Mouse (Mus musculus) neural tube, embryonic 11.5 days (tissue): Measurements from ENCODE around the gene Klrb1b. TPM values are rescaled to one million over a fixed set of nuclear protein-coding genes. Genes with fewer than 3 reads are reported as not detected.
"Not testable (repeated sequence)": the region's sequence is repeated elsewhere in the genome, so short reads cannot be mapped to it uniquely, and the experiment has no call there.

Experiments
- ATAC-seq: fragments of 200-750 bp; cut with Nextera tagmentation; 2 replicates; pipeline ENCODE4 v1.8.0; 2017; ENCODE audit warnings: moderate number of reproducible peaks, mild to moderate bottlenecking, moderate TSS enrichment, moderate library complexity; ENCODE audit not compliant: insufficient read depth, low FRiP score, low TSS enrichment
- DNase-seq: peaks from one replicate; pipeline ENCODE4 v3.0.0-alpha.2; 2015; ENCODE audit warnings: low spot score
- H3K27ac ChIP-seq: fragments of 300-500 bp; sonication (generic); 2 replicates; pipeline ENCODE4 v1.5.1; 2014; ENCODE audit warnings: low read depth, mild to moderate bottlenecking, low read length
- H3K27me3 ChIP-seq: fragments of 300-500 bp; sonication (generic); 2 replicates; pipeline ENCODE4 v1.6.1; 2014; ENCODE audit warnings: mild to moderate bottlenecking, low read length, mixed read lengths; ENCODE audit not compliant: control insufficient read depth, insufficient read depth
- H3K36me3 ChIP-seq: fragments of 300-500 bp; sonication (generic); 2 replicates; pipeline ENCODE4 v1.6.1; 2014; ENCODE audit warnings: mild to moderate bottlenecking, low read length, moderate library complexity, mixed read lengths; ENCODE audit not compliant: control insufficient read depth, insufficient read depth
- H3K4me1 ChIP-seq: fragments of 300-500 bp; sonication (generic); 2 replicates; pipeline ENCODE4 v1.6.1; 2014; ENCODE audit warnings: low read length, mixed read lengths; ENCODE audit not compliant: control insufficient read depth, insufficient read depth
- H3K4me2 ChIP-seq: fragments of 300-500 bp; sonication (generic); 2 replicates; pipeline ENCODE4 v1.6.1; 2014; ENCODE audit warnings: low read depth, mild to moderate bottlenecking, moderate library complexity
- H3K4me3 ChIP-seq: fragments of 300-500 bp; sonication (generic); 2 replicates; pipeline ENCODE4 v1.5.1; 2014; ENCODE audit warnings: low read depth, low read length
- H3K9ac ChIP-seq: fragments of 300-500 bp; sonication (generic); 2 replicates; pipeline ENCODE4 v1.6.1; 2014; ENCODE audit warnings: mild to moderate bottlenecking, low read length
- H3K9me3 ChIP-seq: fragments of 300-500 bp; sonication (generic); 2 replicates; pipeline ENCODE4 v1.6.1; 2016; ENCODE audit warnings: low read length; ENCODE audit not compliant: control insufficient read depth
- WGBS: fragments of 180-500 bp; shearing (Covaris S2); extraction: QIAGEN DNeasy Blood & Tissue Kit; methylation state at CpG from one replicate; pipeline ENCODE4 v1.1.7; 2014; 5-methylcytosine and 5-hydroxymethylcytosine counted together
- polyA plus RNA-seq: library from polyadenylated mRNA; unstranded; fragments of >200 nt; fragmentation: Nextera tagmentation; extraction: Ambion mirVana; gene quantifications from 2 replicates; pipeline ENCODE4 v1.2.1, GENCODE M21; 2014

The Klrb1b gene
- polyA plus RNA-seq, 1 experiment from 2014 or later = 0.16 TPM

- H3K9ac ChIP-seq, H3K9me3 ChIP-seq, H3K4me3 ChIP-seq, H3K4me2 ChIP-seq, H3K36me3 ChIP-seq, ATAC-seq, H3K4me1 ChIP-seq, H3K27ac ChIP-seq, H3K27me3 ChIP-seq, DNase-seq: not testable (repeated sequence)
- 88% methylated on average over 1 of the region's 1 CpGs for WGBS
These were observed 39.7 kb downstream of the Klrb1b start for GRCm38 (mm10) chr6:128786396-128786795.

- Histone ChIP-seq H3K4me2 (no peak overlapping the region), H3K27me3 (no peaks in the 10 kb centered on the region), H3K36me3 (no peaks in the 10 kb centered on the region), H3K4me1 (no peaks in the 10 kb centered on the region), H3K27ac (no peak overlapping the region), H3K9me3 (no peaks in the 10 kb centered on the region), H3K9ac (no peak overlapping the region), H3K4me3 (no peak overlapping the region)
- 85% methylated on average over 10 of the region's 10 CpGs for WGBS
- DNase-seq (no peak), ATAC-seq (no peak)
These were observed 56.5 kb downstream of the Klrb1b start for GRCm38 (mm10) chr6:128769481-128770253.

- Histone ChIP-seq H3K9me3 (no peaks in the 10 kb centered on the region), H3K27me3 (no peaks in the 10 kb centered on the region), H3K4me3 (no peak overlapping the region), H3K4me2 (no peak overlapping the region), H3K27ac (no peak overlapping the region), H3K9ac (no peak overlapping the region), H3K4me1 (no peaks in the 10 kb centered on the region), H3K36me3 (no peaks in the 10 kb centered on the region)
- 78% methylated on average over 4 of the region's 4 CpGs for WGBS
- DNase-seq (no peak), ATAC-seq (no peak)
These were observed 58.1 kb downstream of the Klrb1b start for GRCm38 (mm10) chr6:128768047-128768446.

GRCm38 (mm10) chr6:128766486-128767254 lies 59.5 kb downstream of the Klrb1b start:
- 75% methylated on average over 6 of the region's 6 CpGs for WGBS
- not testable (repeated sequence) for H3K9me3 ChIP-seq, H3K36me3 ChIP-seq, H3K27ac ChIP-seq, H3K4me2 ChIP-seq, ATAC-seq, H3K27me3 ChIP-seq, H3K9ac ChIP-seq, H3K4me3 ChIP-seq, H3K4me1 ChIP-seq
- DNase-seq = peak; percentile 58

DNA sequence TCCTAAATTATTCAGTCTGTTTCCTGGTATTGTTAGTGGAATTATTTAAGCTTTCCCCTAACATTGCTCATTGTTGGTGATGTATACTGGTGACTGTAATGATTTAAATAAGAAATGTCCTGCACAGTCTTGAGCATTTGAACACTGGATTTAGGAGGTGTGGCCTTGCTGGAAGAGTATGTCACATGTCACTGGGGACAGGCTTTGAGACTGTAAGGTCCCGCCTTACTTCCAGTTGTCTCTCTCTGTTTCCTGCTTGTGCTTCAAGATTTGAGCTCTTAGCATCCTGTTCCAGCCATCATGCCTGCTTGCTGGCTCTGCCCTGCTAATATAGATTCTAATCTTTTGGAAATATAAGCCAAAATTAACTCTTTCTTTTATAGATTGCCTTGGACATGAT lies 60.9 kb downstream of the Klrb1b start:
- Histone ChIP-seq H3K36me3 (no peaks in the 10 kb centered on the region), H3K27ac (no peak overlapping the region), H3K27me3 (no peaks in the 10 kb centered on the region), H3K4me3 (no peak overlapping the region), H3K4me1 (no peaks in the 10 kb centered on the region; the same call in 1 of the 2 replicates), H3K9me3 (no peaks in the 10 kb centered on the region), H3K4me2 (no peak overlapping the region), H3K9ac (no peak overlapping the region)
- 84% methylated on average over 1 of the region's 1 CpGs for WGBS
- no peak for DNase-seq
- no peak for ATAC-seq

DNA sequence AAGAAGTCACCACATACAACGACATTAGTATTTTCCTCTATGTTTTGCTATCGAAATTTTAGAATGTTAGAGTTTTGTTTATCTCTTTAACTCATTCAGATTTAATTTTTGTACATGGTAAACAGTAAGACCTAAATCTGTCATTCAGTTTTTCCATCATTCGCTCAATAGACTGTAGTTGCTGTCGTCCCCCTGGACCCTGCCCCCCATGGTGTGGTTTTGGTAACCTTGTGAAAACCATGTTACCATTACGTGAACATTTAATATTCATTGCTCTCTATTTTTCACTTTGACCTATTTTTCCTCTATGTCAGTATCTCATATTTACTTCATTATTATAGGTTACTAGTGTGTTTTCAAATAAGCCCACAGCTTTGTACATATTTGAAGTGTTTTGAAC lies 61.5 kb downstream of the Klrb1b start:
- WGBS = 21% methylated on average over 5 of the region's 5 CpGs
- H3K4me2 ChIP-seq = peak overlapping the region; percentile 36

DNA sequence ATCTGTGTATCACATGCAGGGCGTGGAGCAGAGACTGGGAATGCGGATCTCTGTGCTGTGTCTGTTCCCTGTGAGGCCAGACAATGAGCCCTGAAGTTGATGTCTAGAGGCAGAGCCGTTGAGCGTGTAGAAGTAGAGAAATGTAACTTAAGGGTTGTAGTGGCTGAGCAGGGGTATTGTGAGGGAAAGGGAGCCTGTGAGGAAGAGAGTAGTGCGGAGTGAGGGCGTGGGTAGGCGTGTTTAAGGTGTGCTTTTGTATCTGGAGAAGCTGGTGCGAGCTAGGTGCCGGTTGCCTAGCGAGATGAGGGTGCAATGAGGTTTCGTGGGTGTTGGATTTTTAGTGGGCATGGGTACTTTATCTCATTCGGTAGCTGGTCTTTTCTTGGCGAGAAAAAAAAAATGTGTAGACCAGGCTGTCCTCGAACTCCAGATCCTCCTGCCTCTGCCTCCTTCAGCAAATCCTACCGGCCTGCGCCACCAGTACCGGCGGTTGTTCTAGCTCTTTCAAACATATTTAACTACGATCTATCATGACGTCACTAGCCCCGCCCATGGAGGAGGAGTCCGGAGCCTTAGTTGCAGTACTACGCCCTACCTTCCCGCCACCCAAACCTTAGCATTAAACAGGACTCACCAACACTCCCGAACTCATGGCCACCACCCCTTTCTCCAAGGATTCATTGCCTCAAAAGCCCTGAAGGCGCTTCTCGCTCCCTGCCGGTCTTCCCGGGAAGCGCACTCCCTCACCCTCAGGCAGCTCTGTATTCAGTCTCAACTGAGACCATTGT lies 62.2 kb downstream of the Klrb1b start:
- DNase-seq = peak; percentile 97
- Histone ChIP-seq H3K36me3 (no peaks in the 10 kb centered on the region), H3K4me3 (peak overlapping the region; percentile 47), H3K4me2 (peak overlapping the region; percentile 58), H3K27me3 (no peaks in the 10 kb centered on the region), H3K9me3 (no peaks in the 10 kb centered on the region), H3K4me1 (no peaks in the 10 kb centered on the region; the same call in 1 of the 2 replicates), H3K9ac (peak overlapping the region; percentile 63), H3K27ac (no peak overlapping the region)
- peak; percentile 90 for ATAC-seq
- WGBS = 3% methylated on average over 30 of the region's 30 CpGs

More for the DNA sequence above, 61.5 kb downstream of the Klrb1b start:
- DNase-seq (no peak), ATAC-seq (no peak)
- no peaks in the 10 kb centered on the region for H3K36me3 ChIP-seq
- peak overlapping the region; percentile 36 for H3K4me3 ChIP-seq
- no peak overlapping the region for H3K9ac ChIP-seq
- no peaks in the 10 kb centered on the region for H3K9me3 ChIP-seq
- no peaks in the 10 kb centered on the region; the same call in 1 of the 2 replicates for H3K4me1 ChIP-seq
- no peak overlapping the region for H3K27ac ChIP-seq
- H3K27me3 ChIP-seq = no peaks in the 10 kb centered on the region
